Mouse (Mus musculus) heart, postnatal 4 days (tissue): ENCODE measurements around the gene Cd59a. TPM values are rescaled to one million over a fixed set of nuclear protein-coding genes. Genes with fewer than 3 reads are reported as not detected.
"Not testable (repeated sequence)": the region's sequence is repeated elsewhere in the genome, so short reads cannot be mapped to it uniquely, and the experiment has no call there.

ENCODE experiments used
- DNase-seq: peaks from one replicate; pipeline ENCODE4 v3.0.0; 2021
- total RNA-seq, 2 experiments: library from RNA; stranded (reverse); gene quantifications; 2 replicates each; pipeline ENCODE4 v1.2.3; 2021

Cd59a gene
- total RNA-seq, 2 experiments from 2014 or later: 28.1 to 31.9 TPM

GRCm38 (mm10) chr2:104109021-104109420, 13.4 kb downstream of the Cd59a start:
- not testable (repeated sequence) for DNase-seq

GRCm38 (mm10) chr2:104109528-104109927, 13.9 kb downstream of the Cd59a start:
- DNase-seq: no peak

GRCm38 (mm10) chr2:104110031-104110430, 14.4 kb downstream of the Cd59a start:
- DNase-seq: no peak

- DNase-seq: not testable (repeated sequence)
These were observed 15.7 kb downstream of the Cd59a start for GRCm38 (mm10) chr2:104111170-104111797.

DNA sequence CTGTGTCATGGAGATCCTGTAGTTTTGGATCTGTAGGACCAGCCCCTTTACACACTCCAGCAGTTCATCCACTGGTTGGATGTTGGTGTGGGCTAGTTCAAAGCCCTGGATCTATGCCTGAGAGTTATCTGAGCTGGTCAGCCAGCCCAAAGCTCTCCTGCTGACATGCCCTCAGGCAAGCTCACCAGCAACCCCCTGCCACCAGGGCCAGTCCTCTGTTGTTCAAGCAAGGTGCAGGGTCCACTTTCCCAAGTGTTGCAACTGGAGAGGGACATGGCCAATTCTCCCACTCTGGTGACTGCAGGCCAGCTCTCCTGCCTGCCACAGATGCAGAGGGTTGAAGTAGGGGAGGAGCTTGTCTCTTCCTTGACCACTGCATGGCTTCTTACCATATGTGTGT, 18.0 kb downstream of the Cd59a start:
- DNase-seq: not testable (repeated sequence)

GRCm38 (mm10) chr2:104114898-104115297, 19.3 kb downstream of the Cd59a start:
- DNase-seq: no peak

DNA sequence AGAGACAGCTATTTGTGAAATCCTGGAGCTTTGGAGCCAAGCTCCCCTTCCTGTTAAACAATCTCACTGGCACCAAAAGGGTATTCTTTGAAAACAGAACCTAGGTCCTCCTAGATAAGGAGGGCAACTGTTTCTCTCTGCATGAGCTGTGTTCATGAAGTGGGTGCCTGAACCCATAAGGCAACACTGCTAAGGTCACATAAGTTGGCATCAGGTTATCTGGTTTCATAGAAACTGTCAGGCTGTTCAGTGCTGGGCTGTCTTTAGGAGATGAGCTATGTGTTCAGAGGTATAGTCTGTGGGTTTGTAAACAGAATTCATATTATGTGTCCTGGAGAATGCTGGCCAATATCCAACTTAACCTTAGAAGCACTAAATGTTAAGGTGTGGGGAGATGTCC, 21.6 kb downstream of the Cd59a start:
- not testable (repeated sequence) for DNase-seq

DNA sequence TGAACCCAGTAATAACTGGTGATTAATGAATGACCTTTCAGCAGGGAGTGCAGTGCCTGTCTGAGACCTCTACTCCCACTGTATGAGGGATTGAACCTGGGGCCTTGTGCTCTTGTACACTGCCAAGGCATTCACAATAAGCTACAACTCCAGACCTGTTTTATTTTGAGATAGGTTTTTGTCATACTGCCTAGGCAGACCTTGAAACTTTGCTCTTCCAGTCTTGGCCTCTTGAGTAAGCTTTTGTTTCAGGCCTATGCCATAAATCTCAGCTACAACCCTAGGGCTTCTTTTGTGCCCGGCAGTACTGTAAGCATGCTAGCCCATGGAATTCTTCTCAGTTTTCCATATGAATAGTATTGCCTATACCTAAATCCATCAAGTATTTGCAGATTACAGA, 23.5 kb downstream of the Cd59a start:
- DNase-seq: no peak

- DNase-seq: peak; percentile 31
These were observed 24.7 kb downstream of the Cd59a start for GRCm38 (mm10) chr2:104120312-104120711.

GRCm38 (mm10) chr2:104121681-104122504, 26.3 kb downstream of the Cd59a start:
- no peak for DNase-seq

DNA sequence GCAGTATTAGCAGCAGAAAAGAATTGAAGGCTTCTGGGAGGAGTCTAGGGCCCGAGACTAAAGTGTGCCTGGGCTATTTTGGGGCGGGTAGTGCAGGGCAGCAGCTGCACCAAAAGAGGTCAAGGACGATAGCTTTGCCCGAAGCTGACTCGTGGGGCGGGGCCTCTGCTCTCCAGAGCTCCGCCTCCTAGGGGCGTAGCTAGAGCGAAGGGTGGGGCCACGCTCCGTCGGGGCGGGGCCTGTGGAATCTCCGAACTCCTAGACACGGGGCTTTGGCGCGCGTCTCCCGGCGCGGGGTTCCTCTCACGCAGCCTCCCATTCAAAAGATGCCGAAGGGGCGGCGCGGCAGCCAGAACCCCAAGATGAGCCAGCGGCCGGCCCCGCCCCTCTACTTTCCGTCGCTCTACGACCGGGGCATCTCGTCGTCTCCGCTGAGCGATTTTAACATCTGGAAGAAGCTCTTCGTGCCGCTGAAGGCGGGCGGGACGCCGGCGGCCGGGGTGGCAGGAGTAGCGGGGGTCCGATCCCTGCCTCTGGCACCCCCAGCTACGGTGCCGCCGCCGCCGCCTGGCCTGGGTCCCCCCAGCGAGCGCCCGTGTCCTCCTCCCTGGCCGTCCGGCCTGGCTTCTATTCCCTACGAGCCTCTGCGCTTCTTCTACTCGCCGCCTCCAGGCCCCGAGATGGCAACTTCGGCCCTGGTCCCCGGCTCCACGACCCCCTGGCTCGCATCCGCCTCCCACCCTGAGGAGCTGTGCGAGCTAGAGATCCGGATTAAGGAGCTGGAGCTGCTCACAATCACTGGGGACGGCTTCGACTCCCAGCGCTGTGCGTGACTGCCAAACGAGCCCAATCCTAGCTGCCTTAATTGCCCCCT, 27.1 kb downstream of the Cd59a start, which contains the start of gene A930018P22Rik:
Gene A930018P22Rik (plus strand): TSS at position 265 of the 874 bp plus-strand sequence.
- DNase-seq: peak; percentile 96

GRCm38 (mm10) chr2:104123540-104123939, 27.9 kb downstream of the Cd59a start:
- no peak for DNase-seq

- no peak for DNase-seq
These were observed 28.5 kb downstream of the Cd59a start for GRCm38 (mm10) chr2:104124071-104124470.

- no peak for DNase-seq
These were observed 33.4 kb downstream of the Cd59a start for GRCm38 (mm10) chr2:104128803-104129531.

GRCm38 (mm10) chr2:104130165-104130564, 34.6 kb downstream of the Cd59a start:
- no peak for DNase-seq

GRCm38 (mm10) chr2:104130969-104131368, 35.4 kb downstream of the Cd59a start:
- peak; percentile 74 for DNase-seq

DNA sequence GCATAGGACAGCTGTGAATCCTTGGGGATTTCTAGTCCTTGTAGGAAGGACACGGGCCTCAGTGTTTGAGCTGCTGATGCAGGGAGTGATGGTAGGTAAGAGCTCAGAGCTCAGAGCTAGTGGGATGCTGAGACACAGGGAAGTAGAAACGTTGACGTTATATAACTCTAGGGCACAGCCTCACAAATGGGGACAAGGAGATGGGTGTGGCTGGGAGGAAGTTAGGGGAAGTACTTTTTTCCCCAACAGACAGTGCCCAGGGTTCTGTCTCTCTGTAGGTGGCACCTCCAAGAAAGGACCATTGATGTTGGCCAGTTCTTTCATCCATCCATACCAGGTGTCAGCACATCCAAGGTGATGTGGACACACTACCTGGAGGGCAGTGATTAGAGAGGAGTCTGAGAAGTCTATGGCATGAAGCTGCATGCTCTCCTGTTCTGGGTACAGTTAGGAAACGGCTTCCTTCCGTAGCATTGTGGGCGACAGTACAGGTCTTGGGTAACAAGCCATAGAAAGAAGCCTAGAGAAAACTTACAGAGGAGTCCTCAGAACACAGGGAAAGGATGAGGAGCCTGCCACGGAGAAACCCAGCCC, 36.8 kb downstream of the Cd59a start:
- DNase-seq: no peak

GRCm38 (mm10) chr2:104133042-104133810, 37.6 kb downstream of the Cd59a start:
- DNase-seq: no peak

DNA sequence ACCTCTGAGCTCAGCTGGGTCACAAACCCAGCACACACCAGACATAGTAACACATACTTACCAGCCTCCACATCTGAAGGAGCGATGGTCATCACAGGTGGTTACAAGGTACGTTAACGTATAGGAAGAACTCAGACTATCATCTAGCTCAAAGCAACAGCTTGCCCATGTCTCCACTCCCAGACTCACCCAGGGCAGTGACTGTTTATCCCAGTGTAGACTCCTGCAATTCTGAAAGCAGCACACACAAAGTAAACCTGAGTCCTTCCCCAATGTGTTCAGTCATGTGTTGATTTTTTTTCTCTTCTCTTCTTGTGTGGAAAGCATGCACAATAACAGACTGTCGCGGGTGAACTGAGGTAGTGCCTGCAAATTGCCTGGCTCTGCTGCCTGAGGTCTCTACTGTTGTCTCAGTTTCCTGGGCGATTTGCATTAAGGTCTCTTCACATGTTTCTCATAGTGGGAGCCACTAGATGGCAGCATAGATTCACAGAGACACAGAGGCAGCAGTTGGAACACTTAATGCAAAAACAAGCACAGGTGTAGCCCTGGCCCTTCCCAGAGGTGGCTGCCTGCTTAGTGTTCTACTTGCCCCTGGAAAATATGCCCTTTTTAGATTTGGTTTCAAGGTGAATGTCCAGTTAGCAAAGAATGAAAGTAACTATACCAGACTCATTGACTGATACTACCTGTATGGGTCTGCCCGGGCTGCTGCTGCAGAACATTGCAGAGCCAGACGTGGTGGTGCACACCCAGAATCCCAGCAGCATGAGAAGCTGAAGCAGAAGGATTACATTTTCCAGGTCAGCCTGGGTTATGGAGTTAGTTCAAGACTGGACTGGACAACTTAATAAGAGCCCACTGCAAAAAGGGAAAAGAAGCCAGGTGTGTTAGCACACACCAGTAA, 38.8 kb downstream of the Cd59a start:
- DNase-seq: peak; percentile 72

DNA sequence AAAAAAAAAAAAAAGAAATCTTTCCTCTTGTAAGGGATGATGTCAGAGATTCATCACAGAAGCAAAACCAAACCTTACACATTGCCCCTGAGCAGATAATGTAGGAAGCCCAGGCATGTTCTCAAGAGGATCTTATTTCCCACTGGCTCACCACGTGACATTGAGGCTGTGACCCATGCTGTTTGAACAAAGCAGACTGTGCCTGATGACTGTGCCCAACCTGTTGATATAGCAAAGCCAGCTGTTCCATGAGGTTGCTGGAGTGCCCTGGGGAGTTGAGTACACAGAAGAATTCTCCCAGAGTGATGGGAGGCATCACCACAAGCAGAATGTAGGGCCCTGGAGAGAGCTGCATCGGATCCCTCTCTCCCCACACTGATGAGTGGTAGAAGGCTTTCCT, 40.3 kb downstream of the Cd59a start:
- no peak for DNase-seq
